Mouse (Mus musculus): Measurements from ENCODE around the gene Sohlh1. TPM values are rescaled to one million over a fixed set of nuclear protein-coding genes. Genes with fewer than 3 reads are reported as not detected.
"Not testable (repeated sequence)": the region's sequence is repeated elsewhere in the genome, so short reads cannot be mapped to it uniquely, and the experiment has no call there.

The Sohlh1 gene
- polyA plus RNA-seq, 1 experiment from 2014 or later = not detected

DNA sequence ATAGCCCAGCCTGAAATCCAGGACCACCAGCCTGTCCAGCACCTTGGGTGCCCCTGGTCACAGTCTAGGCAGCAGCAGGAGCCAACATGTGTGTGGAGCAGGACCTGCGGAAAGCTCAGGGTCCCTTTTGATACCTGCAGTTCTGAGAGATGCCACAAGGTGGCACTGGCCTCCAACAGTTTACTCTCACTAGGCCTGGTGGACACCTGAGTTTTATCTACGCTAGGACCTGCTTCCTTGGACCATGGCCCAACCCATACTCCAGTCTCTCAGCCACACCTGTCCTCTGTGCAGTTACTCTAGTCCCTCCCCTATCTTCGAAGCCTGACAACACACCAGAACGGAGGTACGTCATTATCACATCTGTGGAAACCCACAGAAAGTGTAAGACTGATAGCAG is 10.8 kb downstream of the Sohlh1 start:
- H3K4me1 ChIP-seq = no peaks in the 10 kb centered on the region
- H3K4me2 ChIP-seq = no peak overlapping the region
- peaks cover 16% of the 10 kb centered on the region for H3K27me3 ChIP-seq (replicated peaks)
- ATAC-seq = 0 out of 2 replicates have a peak, but pooled peaks have one; percentile 37
- no peaks in the 10 kb centered on the region for H3K9me3 ChIP-seq (replicated peaks)
- no peak overlapping the region for H3K4me3 ChIP-seq
- H3K27ac ChIP-seq = no peak overlapping the region
- no peak overlapping the region for H3K9ac ChIP-seq
- no peaks in the 10 kb centered on the region for H3K36me3 ChIP-seq
- WGBS (ENCODE audit: insufficient replicate concordance) = 41% methylated on average over 5 of the region's 5 CpGs

DNA sequence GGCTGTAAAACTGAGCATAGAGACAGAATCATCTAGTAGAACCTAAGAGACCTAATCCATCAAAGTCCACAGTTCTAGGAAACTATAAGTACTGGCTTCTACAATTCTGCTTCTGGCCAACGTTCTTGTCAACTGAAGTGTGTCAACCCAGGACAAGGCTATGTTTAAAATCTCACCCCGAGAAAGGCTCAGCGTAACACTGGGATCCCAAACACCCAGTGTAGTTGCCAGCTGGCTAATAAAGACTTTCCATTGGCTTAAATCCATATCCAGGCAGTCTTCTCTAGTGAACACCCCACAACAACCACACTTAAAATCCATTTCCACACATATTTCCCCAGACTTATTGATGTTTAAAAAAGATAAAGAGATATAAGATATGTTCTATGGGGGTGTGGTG is 16.3 kb downstream of the Sohlh1 start:
- no peak overlapping the region for H3K27ac ChIP-seq
- WGBS (ENCODE audit: insufficient replicate concordance) = 67% methylated on average over 3 of the region's 3 CpGs
- no peak for ATAC-seq

DNA sequence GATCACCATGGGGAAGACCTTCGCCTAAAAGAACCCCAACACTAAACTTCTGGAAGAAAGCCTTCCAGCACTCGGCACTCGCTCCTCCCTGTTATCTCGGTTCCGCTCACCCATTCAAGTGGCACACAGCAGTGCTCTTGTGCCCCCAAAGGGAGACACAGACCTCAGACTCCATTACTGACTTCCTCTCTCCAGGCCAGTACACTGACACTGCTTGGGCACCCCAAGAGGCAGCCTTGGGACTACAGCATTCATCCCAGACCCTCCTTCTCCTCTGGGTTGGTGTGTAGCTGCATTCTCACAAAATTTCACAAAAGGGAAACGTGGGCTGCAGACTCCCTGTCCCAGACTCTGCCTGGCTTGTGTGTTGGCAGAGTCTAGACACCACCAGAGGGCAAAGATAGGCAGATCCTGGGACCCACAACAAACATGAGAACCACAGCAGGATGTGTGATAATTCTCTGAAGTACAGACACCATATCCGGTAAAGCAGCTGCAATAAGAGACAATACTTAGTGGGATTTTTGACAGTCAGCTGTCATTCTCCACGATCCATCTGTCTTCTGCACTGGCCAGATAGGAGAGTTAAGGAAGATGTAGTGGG is 18.6 kb downstream of the Sohlh1 start:
- H3K4me2 ChIP-seq = no peak overlapping the region
- no peak overlapping the region for H3K27ac ChIP-seq
- no peak overlapping the region for H3K9ac ChIP-seq
- no peaks in the 10 kb centered on the region for H3K9me3 ChIP-seq (replicated peaks)
- H3K27me3 ChIP-seq (replicated peaks) = peaks cover 6% of the 10 kb centered on the region
- no peaks in the 10 kb centered on the region for H3K36me3 ChIP-seq
- no peak for ATAC-seq
- H3K4me3 ChIP-seq = no peak overlapping the region
- H3K4me1 ChIP-seq = no peaks in the 10 kb centered on the region
- 46% methylated on average over 8 of the region's 8 CpGs for WGBS (ENCODE audit: insufficient replicate concordance)

More for the DNA sequence above, 16.3 kb downstream of the Sohlh1 start:
- no peak overlapping the region for H3K9ac ChIP-seq
- no peaks in the 10 kb centered on the region for H3K36me3 ChIP-seq
- H3K4me2 ChIP-seq = no peak overlapping the region
- H3K27me3 ChIP-seq (replicated peaks) = peaks cover 15% of the 10 kb centered on the region
- H3K9me3 ChIP-seq (replicated peaks) = no peaks in the 10 kb centered on the region
- H3K4me1 ChIP-seq = no peaks in the 10 kb centered on the region
- no peak overlapping the region for H3K4me3 ChIP-seq

DNA sequence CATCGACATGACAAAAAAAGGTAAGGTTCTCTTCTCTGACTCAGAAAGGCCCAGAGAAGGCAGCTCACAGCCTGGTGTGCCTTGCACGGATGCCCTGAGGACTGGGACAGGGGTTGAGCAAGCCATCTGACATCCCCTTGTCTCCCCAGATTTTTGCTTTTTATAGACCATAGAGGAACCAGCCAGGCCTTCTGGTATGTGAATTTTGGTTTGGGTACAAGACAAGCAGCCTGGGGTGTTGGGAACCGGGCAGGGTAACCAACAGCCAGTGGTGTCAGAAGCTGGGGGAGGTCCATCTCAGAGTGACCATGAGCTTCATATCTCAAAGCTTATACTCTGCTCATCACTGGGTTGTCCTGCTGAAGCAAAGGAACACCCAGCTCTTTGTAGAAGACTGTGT is 22.3 kb downstream of the Sohlh1 start:
- ATAC-seq = no peak
- H3K4me3 ChIP-seq = no peak overlapping the region

DNA sequence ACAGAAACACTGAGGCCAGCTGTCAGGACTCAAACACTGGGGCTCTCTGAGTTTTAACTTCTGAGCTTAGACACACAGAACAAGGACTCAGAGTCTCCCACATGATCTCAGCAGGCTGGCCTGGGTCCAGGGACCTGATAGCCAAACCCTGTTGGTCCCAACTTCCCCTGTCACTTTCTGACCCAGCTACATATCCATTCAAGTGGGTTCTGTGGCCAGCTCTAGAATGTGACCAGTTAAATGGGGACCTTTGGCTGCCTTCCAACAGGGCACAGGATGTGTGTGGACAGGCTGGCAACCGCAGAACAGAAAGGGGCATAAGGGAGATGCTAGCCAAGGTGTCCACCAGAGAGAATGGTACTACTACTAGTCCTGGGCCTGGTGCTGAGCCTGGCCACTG is 24.2 kb downstream of the Sohlh1 start, which contains the start of gene Lcn9:
Gene Lcn9, plus strand, starts transcription at position 348 of the 400 bp plus-strand sequence.
- H3K9ac ChIP-seq = no peak within 1 kb of the TSS
- no peak for ATAC-seq
- no peak within 1 kb of the TSS for H3K4me3 ChIP-seq
- H3K27ac ChIP-seq = no peak within 1 kb of the TSS
- no peaks in the 10 kb centered on the region for H3K4me1 ChIP-seq
- H3K9me3 ChIP-seq (replicated peaks) = no peaks in the 10 kb centered on the region
- no peaks in the 10 kb centered on the region for H3K36me3 ChIP-seq
- WGBS (ENCODE audit: insufficient replicate concordance) = 75% methylated on average over 1 of the region's 1 CpGs
- H3K27me3 ChIP-seq (replicated peaks) = no peaks in the 10 kb centered on the region
- H3K4me2 ChIP-seq = no peak within 1 kb of the TSS

More for the DNA sequence above, 22.3 kb downstream of the Sohlh1 start:
- no peaks in the 10 kb centered on the region for H3K9me3 ChIP-seq (replicated peaks)
- no peak overlapping the region for H3K4me2 ChIP-seq
- H3K27me3 ChIP-seq (replicated peaks) = no peaks in the 10 kb centered on the region
- 60% methylated on average over 3 of the region's 3 CpGs for WGBS (ENCODE audit: insufficient replicate concordance)
- no peak overlapping the region for H3K9ac ChIP-seq
- no peaks in the 10 kb centered on the region for H3K4me1 ChIP-seq
- H3K27ac ChIP-seq = no peak overlapping the region
- H3K36me3 ChIP-seq = no peaks in the 10 kb centered on the region

DNA sequence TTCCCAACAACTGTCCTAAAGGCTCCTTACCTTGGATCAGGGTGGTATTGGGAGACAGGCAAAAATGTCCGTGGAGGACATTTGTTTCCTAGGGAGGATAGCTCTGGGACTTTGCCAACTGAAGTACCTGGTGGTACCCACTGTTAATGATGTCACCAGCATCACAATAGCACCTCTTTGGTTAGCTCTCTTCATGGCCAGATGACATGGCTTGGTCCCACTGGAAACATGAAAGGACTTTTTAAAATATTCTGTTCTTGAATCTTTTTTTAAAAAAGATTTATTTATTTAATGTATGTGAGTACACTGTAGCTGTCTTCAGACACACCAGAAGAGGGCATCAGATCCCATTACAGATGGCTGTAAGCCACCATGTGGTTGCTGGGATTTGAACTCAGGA is 31.3 kb downstream of the Sohlh1 start, which contains the start of gene Glt6d1:
Gene Glt6d1, minus strand, starts transcription at position 101 of the 400 bp plus-strand sequence.
- H3K4me1 ChIP-seq; H3K27me3 ChIP-seq (replicated peaks); H3K27ac ChIP-seq; H3K4me3 ChIP-seq; H3K36me3 ChIP-seq; H3K9ac ChIP-seq; ATAC-seq; H3K9me3 ChIP-seq (replicated peaks); H3K4me2 ChIP-seq: not testable (repeated sequence)
- WGBS (ENCODE audit: insufficient replicate concordance) = 52% methylated on average over 1 of the region's 1 CpGs

DNA sequence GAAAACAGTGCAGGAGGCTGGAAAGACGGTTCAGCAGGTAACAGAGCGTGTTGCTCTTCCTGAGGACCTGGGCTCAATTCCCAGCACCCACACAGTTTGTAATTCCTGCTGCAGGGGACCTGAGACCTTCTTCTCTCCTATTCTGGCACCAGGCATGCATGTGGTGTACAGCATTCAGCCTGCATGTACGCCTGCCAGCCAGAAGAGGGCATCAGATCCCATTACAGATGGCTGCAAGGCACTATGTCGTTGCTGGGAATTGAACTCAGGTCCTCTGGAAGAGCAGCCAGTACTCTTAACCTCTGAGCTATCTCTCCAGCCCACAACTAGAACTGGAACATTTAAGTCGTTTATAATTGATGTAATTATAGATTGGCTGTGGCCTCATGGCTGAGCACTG is 33.7 kb downstream of the Sohlh1 start:
- Histone ChIP-seq H3K27ac (no peak overlapping the region), H3K36me3 (no peaks in the 10 kb centered on the region), H3K4me1 (no peaks in the 10 kb centered on the region), H3K9me3 (replicated peaks) (no peaks in the 10 kb centered on the region), H3K4me2 (no peak overlapping the region), H3K27me3 (replicated peaks) (no peaks in the 10 kb centered on the region), H3K9ac (no peak overlapping the region), H3K4me3 (no peak overlapping the region)
- 60% methylated on average over 5 of the region's 5 CpGs for WGBS (ENCODE audit: insufficient replicate concordance)
- ATAC-seq = no peak

DNA sequence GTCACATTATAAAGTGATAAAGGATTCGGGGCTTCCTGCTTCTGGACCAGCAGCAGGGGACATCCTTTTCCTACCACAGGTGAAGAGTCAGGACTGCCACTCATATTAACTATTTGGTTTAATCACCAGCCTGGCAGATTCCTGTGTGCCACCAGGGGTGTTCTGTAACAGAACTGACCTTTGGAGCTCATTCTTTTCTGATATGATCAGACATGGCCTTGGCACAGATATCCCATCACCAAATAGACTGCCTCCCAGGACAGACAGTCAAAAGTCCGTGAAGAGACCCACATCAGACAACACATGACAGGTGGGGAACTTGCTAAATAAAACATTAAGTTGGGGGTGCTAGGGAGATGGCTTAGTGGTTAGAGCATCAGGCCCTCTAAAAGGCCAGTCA is 35.3 kb downstream of the Sohlh1 start:
- ATAC-seq = no peak
- no peak overlapping the region for H3K27ac ChIP-seq
- no peaks in the 10 kb centered on the region for H3K36me3 ChIP-seq
- H3K4me2 ChIP-seq = no peak overlapping the region
- no peaks in the 10 kb centered on the region for H3K9me3 ChIP-seq (replicated peaks)
- no peak overlapping the region for H3K4me3 ChIP-seq
- no peak overlapping the region for H3K9ac ChIP-seq
- no peaks in the 10 kb centered on the region for H3K4me1 ChIP-seq
- H3K27me3 ChIP-seq (replicated peaks) = no peaks in the 10 kb centered on the region
- 52% methylated on average over 2 of the region's 2 CpGs for WGBS (ENCODE audit: insufficient replicate concordance)

DNA sequence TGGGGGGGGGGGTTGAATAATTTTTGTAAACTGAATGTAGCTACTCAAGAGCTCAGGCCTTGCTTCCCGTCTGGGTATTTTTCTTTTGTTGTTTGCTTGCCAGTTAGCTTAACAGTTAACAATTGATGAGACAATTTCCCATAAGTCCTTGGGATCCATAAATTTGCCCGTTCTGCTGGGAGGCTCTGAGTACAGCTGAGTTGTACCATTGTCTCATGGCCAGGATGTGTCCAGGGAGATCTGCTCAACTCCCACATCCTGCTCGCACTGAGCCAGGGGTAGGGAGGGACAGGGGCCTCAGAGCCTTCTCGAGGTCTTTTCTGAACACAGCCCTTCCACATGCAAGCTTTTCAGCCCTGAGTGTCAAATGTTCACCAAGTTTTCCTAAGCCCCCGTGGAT is 49.0 kb downstream of the Sohlh1 start:
- Histone ChIP-seq H3K4me3 (no peak overlapping the region), H3K4me1 (no peaks in the 10 kb centered on the region), H3K4me2 (no peak overlapping the region), H3K36me3 (no peaks in the 10 kb centered on the region), H3K9ac (no peak overlapping the region), H3K27me3 (replicated peaks) (peaks cover 13% of the 10 kb centered on the region), H3K9me3 (replicated peaks) (no peaks in the 10 kb centered on the region), H3K27ac (no peak overlapping the region)
- 36% methylated on average over 5 of the region's 5 CpGs for WGBS (ENCODE audit: insufficient replicate concordance)
- ATAC-seq = no peak

DNA sequence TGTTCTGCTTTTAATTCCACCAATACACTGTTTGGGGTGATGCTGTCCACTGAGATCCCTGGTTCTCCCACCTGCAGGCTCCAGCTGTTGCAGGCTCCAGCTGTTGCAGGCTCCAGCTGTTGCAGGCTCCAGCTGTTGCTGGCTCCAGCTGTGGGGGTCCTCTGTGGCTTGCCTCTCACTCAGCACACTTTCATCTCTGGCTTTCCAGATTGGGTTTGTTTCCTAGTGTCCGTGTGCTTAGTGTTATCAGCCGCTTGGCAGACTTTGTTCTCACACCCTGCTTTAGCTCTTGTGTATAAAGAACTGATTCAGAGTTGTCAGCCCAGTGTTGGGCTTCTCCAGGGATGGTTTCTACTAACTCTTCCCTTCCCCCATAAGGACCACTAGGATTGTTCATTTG is 49.4 kb downstream of the Sohlh1 start:
- 23% methylated on average over 2 of the region's 2 CpGs for WGBS (ENCODE audit: insufficient replicate concordance)
- H3K4me2 ChIP-seq = no peak overlapping the region
- no peaks in the 10 kb centered on the region for H3K4me1 ChIP-seq
- H3K27me3 ChIP-seq (replicated peaks) = peaks cover 13% of the 10 kb centered on the region
- no peak for ATAC-seq
- H3K4me3 ChIP-seq = no peak overlapping the region
- H3K36me3 ChIP-seq = no peaks in the 10 kb centered on the region
- no peak overlapping the region for H3K27ac ChIP-seq
- H3K9ac ChIP-seq = no peak overlapping the region
- no peaks in the 10 kb centered on the region for H3K9me3 ChIP-seq (replicated peaks)

Other genes starting within 250 kb of the Sohlh1 start
- gene Rabl6, start 238.7 kb downstream of the Sohlh1 start, polyA plus RNA-seq (2016; fragmentation: Nextera tagmentation; extraction: Ambion mirVana) = 41.8 and 42.9 TPM in 2 replicates
- gene Ccdc183, start 229.6 kb downstream of the Sohlh1 start, polyA plus RNA-seq (2016; fragmentation: Nextera tagmentation; extraction: Ambion mirVana) = 0.14 and 0.28 TPM in 2 replicates
- 7.1 and 8.0 TPM in 2 replicates for gene Tmem141, start 225.2 kb downstream of the Sohlh1 start, polyA plus RNA-seq (2016; fragmentation: Nextera tagmentation; extraction: Ambion mirVana)
- 30.8 and 35.6 TPM in 2 replicates for gene Fcna, start 219.2 kb downstream of the Sohlh1 start, polyA plus RNA-seq (2016; fragmentation: Nextera tagmentation; extraction: Ambion mirVana)
- gene Lcn8, start 194.1 kb downstream of the Sohlh1 start, polyA plus RNA-seq (2016; fragmentation: Nextera tagmentation; extraction: Ambion mirVana) = not detected in 2 replicates
- not detected in 2 replicates for gene Lcn5, start 189.3 kb downstream of the Sohlh1 start, polyA plus RNA-seq (2016; fragmentation: Nextera tagmentation; extraction: Ambion mirVana)
- gene Lcn6, start 170.5 kb downstream of the Sohlh1 start, polyA plus RNA-seq (2016; fragmentation: Nextera tagmentation; extraction: Ambion mirVana) = not detected in 2 replicates
- gene Lcn10, start 164.5 kb downstream of the Sohlh1 start, polyA plus RNA-seq (2016; fragmentation: Nextera tagmentation; extraction: Ambion mirVana) = not detected in 2 replicates
- not detected in 2 replicates for gene Obp2a, start 147.2 kb downstream of the Sohlh1 start, polyA plus RNA-seq (2016; fragmentation: Nextera tagmentation; extraction: Ambion mirVana)
- 21.7 and 21.8 TPM in 2 replicates for gene Bmyc, start 140.5 kb downstream of the Sohlh1 start, polyA plus RNA-seq (2016; fragmentation: Nextera tagmentation; extraction: Ambion mirVana)
- gene Obp2b, start 110.2 kb downstream of the Sohlh1 start, polyA plus RNA-seq (2016; fragmentation: Nextera tagmentation; extraction: Ambion mirVana) = not detected in 2 replicates
- gene Lcn3, start 81.7 kb downstream of the Sohlh1 start, polyA plus RNA-seq (2016; fragmentation: Nextera tagmentation; extraction: Ambion mirVana) = not detected in 2 replicates
- gene Lcn11, start 70.2 kb downstream of the Sohlh1 start, polyA plus RNA-seq (2016; fragmentation: Nextera tagmentation; extraction: Ambion mirVana) = not detected in 2 replicates
- not detected in 2 replicates for gene Gm13539, start 65.0 kb downstream of the Sohlh1 start, polyA plus RNA-seq (2016; fragmentation: Nextera tagmentation; extraction: Ambion mirVana)
- gene Glt6d1, start 31.4 kb downstream of the Sohlh1 start, polyA plus RNA-seq (2016; fragmentation: Nextera tagmentation; extraction: Ambion mirVana) = not detected in 2 replicates
- not detected in 2 replicates for gene Lcn9, start 24.1 kb downstream of the Sohlh1 start, polyA plus RNA-seq (2016; fragmentation: Nextera tagmentation; extraction: Ambion mirVana)
- gene Kcnt1, start 16.5 kb upstream of the Sohlh1 start, polyA plus RNA-seq (2016; fragmentation: Nextera tagmentation; extraction: Ambion mirVana) = 0.02 TPM in 1 of 2 replicates, not detected in the other
- 13.0 and 13.5 TPM in 2 replicates for gene Camsap1, start 136.0 kb upstream of the Sohlh1 start, polyA plus RNA-seq (2016; fragmentation: Nextera tagmentation; extraction: Ambion mirVana)
- 487 and 506 TPM in 2 replicates for gene Ubac1, start 174.5 kb upstream of the Sohlh1 start, polyA plus RNA-seq (2016; fragmentation: Nextera tagmentation; extraction: Ambion mirVana)

All from liver, embryonic 12.5 days (tissue).